Mouse (Mus musculus) embryonic fibroblast, embryonic 13.5 days (primary cell): Measurements from ENCODE around the gene BC004004. TPM values are rescaled to one million over a fixed set of nuclear protein-coding genes. Genes with fewer than 3 reads are reported as not detected.

Experiments used
- H3K27ac ChIP-seq: 2 replicates; pipeline ENCODE4 v1.5.1; 2012; ENCODE audit warnings: low read length, control low read depth, inconsistent platforms; ENCODE audit not compliant: insufficient read depth
- H3K4me1 ChIP-seq: 2 replicates; pipeline ENCODE4 v1.6.1; 2011; ENCODE audit warnings: low read length; ENCODE audit not compliant: control insufficient read depth, insufficient read depth
- H3K4me3 ChIP-seq: 2 replicates; pipeline ENCODE4 v1.5.1; 2011; ENCODE audit warnings: mild to moderate bottlenecking, control low read depth, low read length; ENCODE audit not compliant: insufficient read depth
- CTCF ChIP-seq: IDR thresholded peaks from 2 replicates; pipeline ENCODE4 v1.5.1; 2011; ENCODE audit warnings: mild to moderate bottlenecking, control low read depth, low read length, moderate library complexity, borderline replicate concordance; ENCODE audit not compliant: insufficient read depth
- POLR2A ChIP-seq: IDR thresholded peaks from 2 replicates; pipeline ENCODE4 v1.6.1; 2011; ENCODE audit warnings: low read depth, mild to moderate bottlenecking, control low read depth, low read length, moderate library complexity
- polyA plus RNA-seq: library from polyadenylated mRNA; stranded (reverse); fragments of >200 nt; gene quantifications from 2 replicates; pipeline ENCODE4 v1.2.4, GENCODE M21; 2011; ENCODE audit warnings: low read depth; ENCODE audit not compliant: missing spikeins, insufficient read length

The BC004004 gene
- 103 and 112 TPM in 2 replicates for polyA plus RNA-seq

- TF ChIP-seq CTCF (peak; percentile 57; the same call in 1 of the 2 replicates), POLR2A (peak; percentile 58; the same call in 1 of the 2 replicates)
- Histone ChIP-seq H3K4me1 (peaks cover 1% of the 10 kb centered on the region; the same call in 1 of the 2 replicates), H3K4me3 (peak within 1 kb of the TSS; percentile 79), H3K27ac (peak within 1 kb of the TSS; percentile 86)
Observed at GRCm38 (mm10) chr17:29268682-29269348, at the start of gene BC004004. BC004004 (plus strand) TSS chr17:29268788.

- Histone ChIP-seq H3K27ac (no peak overlapping the region), H3K4me1 (no peaks in the 10 kb centered on the region), H3K4me3 (no peak overlapping the region)
- no peak for TF ChIP-seq CTCF
- no peak for TF ChIP-seq POLR2A
Observed at GRCm38 (mm10) chr17:29220631-29221030, 48.0 kb upstream of the BC004004 start.

GRCm38 (mm10) chr17:29231109-29231508, 37.5 kb upstream of the BC004004 start:
- no peaks in the 10 kb centered on the region for H3K4me1 ChIP-seq
- TF ChIP-seq CTCF (no peak), POLR2A (no peak)
- no peak overlapping the region for H3K27ac ChIP-seq
- H3K4me3 ChIP-seq, result no peak overlapping the region

- no peak for TF ChIP-seq POLR2A
- TF ChIP-seq CTCF, result no peak
- H3K27ac ChIP-seq, result no peak overlapping the region
- H3K4me3 ChIP-seq, result no peak overlapping the region
- H3K4me1 ChIP-seq, result no peaks in the 10 kb centered on the region
Observed at GRCm38 (mm10) chr17:29236111-29236510, 32.5 kb upstream of the BC004004 start.

- no peaks in the 10 kb centered on the region for H3K4me1 ChIP-seq
- no peak overlapping the region for H3K27ac ChIP-seq
- TF ChIP-seq CTCF (no peak), POLR2A (no peak)
- peak overlapping the region; percentile 27 for H3K4me3 ChIP-seq
Observed at GRCm38 (mm10) chr17:29237267-29237771, 31.3 kb upstream of the BC004004 start.

DNA sequence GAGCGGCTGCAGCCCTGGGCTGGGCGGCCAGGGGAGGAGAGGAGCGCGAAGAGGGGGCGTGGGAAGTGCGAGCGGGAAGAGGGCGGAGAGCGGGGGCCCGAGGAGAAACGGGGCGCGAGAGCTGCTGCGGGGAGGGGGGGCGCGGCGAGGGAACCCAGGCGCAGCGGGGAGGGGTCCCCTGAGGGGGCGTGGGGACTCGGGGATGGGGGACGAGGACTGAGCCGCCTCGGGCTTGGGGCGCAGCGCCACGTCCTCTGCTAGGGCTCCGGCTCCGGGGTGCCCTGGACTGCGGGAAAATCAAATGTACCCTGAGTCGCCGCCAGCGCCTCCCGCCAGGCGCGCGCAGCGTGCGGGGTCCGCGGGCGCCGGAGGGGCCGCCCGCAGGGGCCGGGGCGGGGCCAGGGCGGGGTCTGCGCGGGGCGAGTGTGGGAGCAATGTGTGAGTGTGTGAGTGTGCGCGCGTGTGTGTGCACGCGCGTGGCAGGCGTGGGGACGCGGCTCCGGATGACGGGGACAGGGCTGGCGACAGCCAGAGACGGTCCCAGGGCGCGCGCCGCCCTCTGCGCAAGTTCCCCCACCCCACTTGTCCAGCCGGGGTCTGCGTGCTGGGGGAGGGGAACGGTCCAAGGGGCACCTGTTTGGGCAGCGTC, 30.7 kb upstream of the BC004004 start, which contains the start of gene Cpne5:
Gene Cpne5, minus strand, starts transcription at position 396 of the 649 bp plus-strand sequence.
- Histone ChIP-seq H3K4me3 (peak within 1 kb of the TSS; percentile 27), H3K27ac (no peak within 1 kb of the TSS), H3K4me1 (no peaks in the 10 kb centered on the region)
- no peak for TF ChIP-seq POLR2A
- TF ChIP-seq CTCF, result no peak

GRCm38 (mm10) chr17:29238421-29238945, 30.1 kb upstream of the BC004004 start:
- TF ChIP-seq POLR2A, result no peak
- no peak for TF ChIP-seq CTCF
- H3K27ac ChIP-seq, result no peak overlapping the region
- H3K4me1 ChIP-seq, result no peaks in the 10 kb centered on the region
- H3K4me3 ChIP-seq, result no peak overlapping the region

DNA sequence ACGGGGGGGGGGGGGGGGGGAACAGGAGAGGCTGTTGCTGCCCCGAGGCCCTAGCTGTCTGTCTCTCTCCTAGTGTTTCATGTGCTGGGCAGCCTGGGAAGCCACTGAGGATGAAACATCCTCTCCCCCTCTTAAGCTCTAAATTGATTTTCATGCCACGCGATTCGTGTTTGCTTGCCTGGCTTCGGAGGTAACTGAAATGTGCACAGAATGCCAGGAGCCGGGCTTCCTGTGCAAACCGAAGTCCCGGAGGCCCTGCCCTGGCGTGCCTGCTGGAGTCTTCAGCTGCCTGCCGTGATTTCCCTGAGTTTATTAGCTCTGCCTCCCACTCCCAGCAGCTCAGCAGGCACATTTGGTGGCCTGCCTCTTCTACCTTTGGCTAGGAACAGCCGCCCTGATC, 23.7 kb upstream of the BC004004 start:
- no peak for TF ChIP-seq POLR2A
- TF ChIP-seq CTCF, result no peak
- H3K4me3 ChIP-seq, result no peak overlapping the region

DNA sequence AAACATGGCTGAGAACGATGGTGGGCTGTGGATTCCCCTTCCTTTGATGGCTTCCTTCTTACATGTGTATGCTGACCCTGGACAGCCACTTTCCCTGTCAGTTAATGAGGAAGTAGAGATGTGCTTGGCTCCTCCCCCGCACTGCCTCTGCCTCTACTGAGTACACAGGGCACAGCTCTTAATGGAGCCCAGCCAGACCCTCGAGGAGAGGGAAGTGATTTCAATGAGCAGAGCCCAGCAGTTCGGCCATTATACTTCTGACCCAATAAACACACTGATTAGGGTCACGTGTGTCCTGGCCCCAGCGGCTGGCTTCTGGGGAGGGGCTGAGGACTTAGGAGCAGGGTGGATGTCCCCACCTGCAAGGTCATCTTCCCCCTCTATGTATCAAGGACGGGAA, 22.9 kb upstream of the BC004004 start:
- TF ChIP-seq CTCF, result no peak
- no peak for TF ChIP-seq POLR2A
- H3K4me1 ChIP-seq, result peaks cover 2% of the 10 kb centered on the region; the same call in 1 of the 2 replicates
- H3K27ac ChIP-seq, result no peak overlapping the region
- H3K4me3 ChIP-seq, result no peak overlapping the region

More for the DNA sequence above, 23.7 kb upstream of the BC004004 start:
- H3K4me1 ChIP-seq, result peaks cover 2% of the 10 kb centered on the region; the same call in 1 of the 2 replicates
- no peak overlapping the region for H3K27ac ChIP-seq
